Mouse (Mus musculus) liver, embryonic 12.5 days (tissue): ENCODE data around the gene Npas4. TPM values are rescaled to one million over a fixed set of nuclear protein-coding genes. Genes with fewer than 3 reads are reported as not detected.
"Not testable (repeated sequence)": the region's sequence is repeated elsewhere in the genome, so short reads cannot be mapped to it uniquely, and the experiment has no call there.

Source experiments
- ATAC-seq: fragments of 200-750 bp; cut with Nextera tagmentation; 2 replicates; pipeline ENCODE4 v1.8.0; 2017; ENCODE audit warnings: moderate number of reproducible peaks, mild to moderate bottlenecking, moderate library complexity
- H3K27ac ChIP-seq: fragments of 300-500 bp; sonication (generic); 2 replicates; pipeline ENCODE4 v1.5.1; 2016; ENCODE audit warnings: mild to moderate bottlenecking
- H3K27me3 ChIP-seq: fragments of 300-500 bp; sonication (generic); replicated peaks from 2 replicates; pipeline ENCODE4 v1.6.1; 2016; ENCODE audit warnings: mild to moderate bottlenecking, moderate library complexity
- H3K36me3 ChIP-seq: fragments of 300-500 bp; sonication (generic); 2 replicates; pipeline ENCODE4 v1.6.1; 2016; ENCODE audit warnings: mild to moderate bottlenecking, moderate library complexity
- H3K4me1 ChIP-seq: fragments of 300-500 bp; sonication (generic); 2 replicates; pipeline ENCODE4 v1.6.1; 2016
- H3K4me2 ChIP-seq: fragments of 300-500 bp; sonication (generic); 2 replicates; pipeline ENCODE4 v1.6.1; 2016; ENCODE audit warnings: mild to moderate bottlenecking, moderate library complexity
- H3K4me3 ChIP-seq: fragments of 300-500 bp; sonication (generic); 2 replicates; pipeline ENCODE4 v1.5.1; 2016; ENCODE audit warnings: mild to moderate bottlenecking, moderate library complexity
- H3K9ac ChIP-seq: fragments of 300-500 bp; sonication (generic); 2 replicates; pipeline ENCODE4 v1.6.1; 2016; ENCODE audit warnings: mild to moderate bottlenecking, moderate library complexity
- H3K9me3 ChIP-seq: fragments of 300-500 bp; sonication (generic); replicated peaks from 2 replicates; pipeline ENCODE4 v1.6.1; 2016; ENCODE audit warnings: mild to moderate bottlenecking, moderate library complexity
- WGBS: fragments of 180-500 bp; shearing (Covaris S2); methylation state at CpG from one replicate; pipeline ENCODE4 v1.1.7; 2016; ENCODE audit not compliant: insufficient replicate concordance; 5-methylcytosine and 5-hydroxymethylcytosine counted together
- polyA plus RNA-seq: library from polyadenylated mRNA; unstranded; fragments of >200 nt; fragmentation: Nextera tagmentation; extraction: Ambion mirVana; gene quantifications from 2 replicates; pipeline ENCODE4 v1.2.1, GENCODE M21; 2016

Npas4 gene
- polyA plus RNA-seq, 1 experiment from 2014 or later = not detected

- no peak overlapping the region for H3K27ac ChIP-seq
- WGBS = 75% methylated on average over 4 of the region's 4 CpGs
- peaks cover under 1% of the 10 kb centered on the region; the same call in 1 of the 2 replicates for H3K4me1 ChIP-seq
- H3K4me2 ChIP-seq = no peak overlapping the region
- no peak for ATAC-seq
- H3K36me3 ChIP-seq = no peaks in the 10 kb centered on the region
- no peak overlapping the region for H3K9ac ChIP-seq
- H3K27me3 ChIP-seq = peaks cover 10% of the 10 kb centered on the region; the same call in 1 of the 2 replicates
- H3K4me3 ChIP-seq = no peak overlapping the region
- no peaks in the 10 kb centered on the region for H3K9me3 ChIP-seq
Observed at GRCm38 (mm10) chr19:5017611-5018010, 27.5 kb upstream of the Npas4 start.

DNA sequence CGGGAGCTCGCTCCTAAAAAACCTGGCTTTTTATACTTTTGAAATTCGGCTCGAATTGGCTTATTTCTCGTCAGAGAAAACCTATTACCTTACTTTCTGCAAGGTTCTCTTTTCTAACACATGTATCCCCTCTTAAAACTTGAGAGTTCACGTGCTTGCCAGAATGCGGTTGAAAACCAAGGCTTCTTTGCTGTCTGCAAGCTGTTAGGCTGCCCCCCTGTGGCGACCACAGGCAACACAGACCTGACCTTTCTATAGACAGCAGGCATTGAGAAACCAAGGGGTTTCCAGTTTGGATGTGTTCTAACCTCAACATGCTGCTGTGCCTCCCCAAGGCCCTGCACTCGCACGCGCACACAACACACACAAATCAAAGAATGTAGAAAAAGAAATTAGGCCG lies 26.7 kb upstream of the Npas4 start:
- 17% methylated on average over 12 of the region's 12 CpGs for WGBS
- ATAC-seq = no peak
- H3K27ac ChIP-seq = no peak overlapping the region

DNA sequence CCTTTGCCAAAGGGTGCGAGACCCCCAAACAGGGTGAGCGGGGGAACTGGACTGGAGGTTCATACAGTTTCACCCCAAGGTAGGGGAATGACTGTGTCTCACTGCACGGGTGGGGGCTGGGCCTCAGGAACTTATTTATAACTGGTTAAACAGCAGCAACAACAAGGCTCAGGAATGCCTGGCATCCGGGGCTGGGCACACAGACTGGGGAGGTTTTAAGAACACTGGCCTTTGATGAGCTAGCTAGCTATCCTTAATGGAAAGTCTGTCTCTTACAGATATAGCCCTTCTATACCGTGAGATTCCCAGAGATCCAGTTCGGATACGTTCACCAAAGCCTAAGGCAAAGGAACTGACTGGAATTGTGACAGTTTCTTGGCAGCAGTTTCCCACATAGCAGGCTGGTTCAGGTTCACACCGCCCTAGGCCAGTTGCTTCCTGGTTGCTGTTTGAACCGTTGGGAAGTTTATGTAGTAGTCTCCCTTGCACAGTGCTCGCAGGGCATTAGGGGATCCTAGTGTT lies 26.2 kb upstream of the Npas4 start:
- H3K27me3 ChIP-seq = peaks cover 14% of the 10 kb centered on the region; the same call in 1 of the 2 replicates
- WGBS = 36% methylated on average over 10 of the region's 10 CpGs
- no peak overlapping the region for H3K9ac ChIP-seq
- H3K4me1 ChIP-seq = no peaks in the 10 kb centered on the region
- peak overlapping the region; percentile 28; the same call in 1 of the 2 replicates for H3K4me2 ChIP-seq
- no peak overlapping the region for H3K4me3 ChIP-seq
- ATAC-seq = no peak
- no peak overlapping the region for H3K27ac ChIP-seq
- no peaks in the 10 kb centered on the region for H3K9me3 ChIP-seq
- H3K36me3 ChIP-seq = no peaks in the 10 kb centered on the region

More for the DNA sequence above, 26.7 kb upstream of the Npas4 start:
- peak overlapping the region; percentile 28; the same call in 1 of the 2 replicates for H3K4me2 ChIP-seq
- H3K9ac ChIP-seq = no peak overlapping the region
- H3K4me3 ChIP-seq = no peak overlapping the region
- H3K4me1 ChIP-seq = no peaks in the 10 kb centered on the region
- peaks cover 14% of the 10 kb centered on the region; the same call in 1 of the 2 replicates for H3K27me3 ChIP-seq
- H3K36me3 ChIP-seq = no peaks in the 10 kb centered on the region
- no peaks in the 10 kb centered on the region for H3K9me3 ChIP-seq

GRCm38 (mm10) chr19:5014961-5015398 lies 24.9 kb upstream of the Npas4 start:
- Histone ChIP-seq H3K36me3 (no peaks in the 10 kb centered on the region), H3K4me1 (no peaks in the 10 kb centered on the region), H3K4me3 (no peak overlapping the region), H3K9ac (no peak overlapping the region), H3K27ac (no peak overlapping the region), H3K9me3 (no peaks in the 10 kb centered on the region), H3K4me2 (no peak overlapping the region), H3K27me3 (peaks cover 14% of the 10 kb centered on the region; the same call in 1 of the 2 replicates)
- 12% methylated on average over 8 of the region's 8 CpGs for WGBS
- ATAC-seq = no peak

DNA sequence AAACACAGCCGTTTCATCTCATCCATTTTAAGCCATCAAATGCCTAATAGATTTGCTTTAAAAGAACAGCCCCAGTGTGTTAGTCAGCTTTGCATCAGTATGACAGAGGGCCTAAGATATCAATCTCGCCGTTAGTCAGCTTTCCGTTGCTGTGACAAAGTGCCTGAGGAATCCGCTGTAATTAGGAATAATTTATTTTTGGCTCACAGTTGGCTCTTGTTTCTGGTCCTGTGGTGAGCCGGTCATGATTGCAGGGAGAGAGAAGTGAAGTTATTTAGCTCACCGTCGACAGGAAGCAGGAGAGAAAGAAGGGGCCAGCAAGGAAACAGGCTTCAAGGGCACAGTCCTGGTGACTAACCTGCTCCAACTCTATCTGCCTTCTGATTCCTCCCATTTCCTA lies 23.0 kb upstream of the Npas4 start:
- H3K4me1 ChIP-seq = no peaks in the 10 kb centered on the region
- no peak overlapping the region for H3K27ac ChIP-seq
- no peaks in the 10 kb centered on the region for H3K36me3 ChIP-seq
- H3K4me2 ChIP-seq = no peak overlapping the region
- no peak overlapping the region for H3K4me3 ChIP-seq
- H3K27me3 ChIP-seq = peaks cover 14% of the 10 kb centered on the region; the same call in 1 of the 2 replicates
- H3K9ac ChIP-seq = no peak overlapping the region
- WGBS = 53% methylated on average over 8 of the region's 8 CpGs
- no peak for ATAC-seq
- no peaks in the 10 kb centered on the region for H3K9me3 ChIP-seq

- no peaks in the 10 kb centered on the region for H3K36me3 ChIP-seq
- no peaks in the 10 kb centered on the region for H3K9me3 ChIP-seq
- WGBS = 53% methylated on average over 4 of the region's 4 CpGs
- H3K27ac ChIP-seq = no peak overlapping the region
- H3K4me1 ChIP-seq = peaks cover 8% of the 10 kb centered on the region; the same call in 1 of the 2 replicates
- peaks cover 35% of the 10 kb centered on the region for H3K27me3 ChIP-seq
- H3K9ac ChIP-seq = no peak overlapping the region
- no peak overlapping the region for H3K4me2 ChIP-seq
- no peak for ATAC-seq
- H3K4me3 ChIP-seq = no peak overlapping the region
Observed at GRCm38 (mm10) chr19:5004925-5005324, 14.8 kb upstream of the Npas4 start.

- H3K36me3 ChIP-seq, ATAC-seq, H3K4me2 ChIP-seq, H3K4me1 ChIP-seq, H3K9me3 ChIP-seq, H3K4me3 ChIP-seq, H3K27ac ChIP-seq, H3K9ac ChIP-seq: not testable (repeated sequence)
- peaks cover 46% of the 10 kb centered on the region for H3K27me3 ChIP-seq
- WGBS = 32% methylated on average over 2 of the region's 2 CpGs
Observed at GRCm38 (mm10) chr19:5003644-5004043, 13.5 kb upstream of the Npas4 start.

DNA sequence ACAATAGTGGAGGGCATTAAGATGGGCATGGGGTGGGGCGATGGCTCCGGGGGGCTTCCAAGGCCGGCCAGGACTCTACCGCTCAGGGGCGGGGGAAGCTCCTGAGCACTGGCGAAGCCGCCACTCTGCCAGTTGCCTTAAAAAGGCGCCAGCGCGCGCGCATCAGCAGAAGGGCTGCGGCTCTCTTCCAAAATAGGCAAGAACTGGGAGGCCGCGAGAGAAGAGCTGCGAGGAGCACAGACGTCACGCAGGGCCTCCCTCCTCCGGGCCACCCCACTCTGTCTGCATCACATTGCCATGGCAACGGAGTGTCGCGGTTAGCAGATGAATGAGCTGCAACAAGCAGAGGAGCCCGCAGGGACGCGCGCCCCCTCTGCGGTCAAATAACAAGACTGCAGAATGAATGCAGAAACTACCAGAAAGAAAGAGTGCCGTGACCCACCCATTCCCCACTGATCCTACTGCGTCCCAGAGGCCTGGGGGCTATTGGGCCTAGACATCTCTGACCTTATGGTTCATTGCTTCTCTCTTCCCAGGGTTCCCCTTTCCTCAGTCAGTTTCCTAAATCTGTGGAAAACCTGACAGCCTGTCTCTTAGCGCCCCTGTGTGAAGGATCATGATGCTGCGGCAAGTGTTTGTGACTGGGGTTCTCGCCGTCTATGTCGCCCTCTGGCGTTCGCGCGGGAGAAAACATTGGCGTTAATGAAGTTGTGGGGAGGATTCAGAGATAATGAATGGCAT lies 11.7 kb upstream of the Npas4 start:
- ATAC-seq = 0 out of 2 replicates have a peak, but pooled peaks have one; percentile 24
- Histone ChIP-seq H3K27me3 (peaks cover 57% of the 10 kb centered on the region), H3K9ac (no peak overlapping the region), H3K4me2 (peak overlapping the region; percentile 36), H3K4me1 (peaks cover 8% of the 10 kb centered on the region; the same call in 1 of the 2 replicates), H3K36me3 (no peaks in the 10 kb centered on the region), H3K9me3 (no peaks in the 10 kb centered on the region), H3K27ac (no peak overlapping the region), H3K4me3 (no peak overlapping the region)
- 3% methylated on average over 39 of the region's 39 CpGs for WGBS

- Histone ChIP-seq H3K4me2 (no peak overlapping the region), H3K9me3 (no peaks in the 10 kb centered on the region), H3K9ac (no peak overlapping the region), H3K27ac (no peak overlapping the region), H3K4me3 (no peak overlapping the region), H3K4me1 (peaks cover 8% of the 10 kb centered on the region; the same call in 1 of the 2 replicates), H3K27me3 (peaks cover 76% of the 10 kb centered on the region), H3K36me3 (no peaks in the 10 kb centered on the region)
- 52% methylated on average over 6 of the region's 6 CpGs for WGBS
- ATAC-seq = no peak
Observed at GRCm38 (mm10) chr19:4999445-5000140, 9.5 kb upstream of the Npas4 start.

- 49% methylated on average over 5 of the region's 5 CpGs for WGBS
- Histone ChIP-seq H3K27me3 (peaks cover 94% of the 10 kb centered on the region), H3K4me1 (0 out of 2 replicates have a peak, but pooled peaks cover 3% of the 10 kb centered on the region), H3K9ac (no peak overlapping the region), H3K27ac (no peak overlapping the region), H3K9me3 (no peaks in the 10 kb centered on the region), H3K4me2 (no peak overlapping the region), H3K4me3 (no peak overlapping the region), H3K36me3 (no peaks in the 10 kb centered on the region)
- ATAC-seq = no peak
Observed at GRCm38 (mm10) chr19:4994043-4994442, 3.9 kb upstream of the Npas4 start.

DNA sequence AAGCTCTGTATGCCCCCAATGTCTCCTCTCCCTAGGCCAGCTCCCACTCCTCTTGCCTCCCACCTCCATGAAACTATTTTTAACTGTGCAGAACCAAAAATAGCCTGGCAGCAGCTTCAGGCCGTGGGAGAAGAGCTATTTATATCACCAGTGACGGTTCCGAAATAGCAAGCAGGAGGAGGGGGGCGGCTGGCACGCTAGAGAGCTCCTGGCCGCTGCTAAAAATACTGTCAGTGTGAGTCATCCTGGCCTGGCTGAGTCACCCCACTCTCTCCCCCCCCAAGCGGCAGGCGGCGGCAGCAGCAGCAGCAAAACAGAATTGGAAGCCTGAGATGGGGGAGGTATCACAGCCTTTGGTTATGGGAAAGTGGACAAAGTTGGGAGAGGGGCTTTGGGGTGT lies 2.8 kb upstream of the Npas4 start:
- Histone ChIP-seq H3K9ac (no peak overlapping the region), H3K4me2 (no peak overlapping the region), H3K4me1 (0 out of 2 replicates have a peak, but pooled peaks cover 3% of the 10 kb centered on the region), H3K9me3 (no peaks in the 10 kb centered on the region), H3K27me3 (peaks cover 86% of the 10 kb centered on the region), H3K36me3 (no peaks in the 10 kb centered on the region), H3K4me3 (no peak overlapping the region), H3K27ac (no peak overlapping the region)
- ATAC-seq = no peak; the same call in 1 of the 2 replicates
- WGBS = 2% methylated on average over 9 of the region's 9 CpGs

GRCm38 (mm10) chr19:4992371-4992770 lies 2.3 kb upstream of the Npas4 start:
- Histone ChIP-seq H3K9ac (no peak overlapping the region), H3K27me3 (peaks cover 86% of the 10 kb centered on the region), H3K36me3 (no peaks in the 10 kb centered on the region), H3K4me3 (no peak overlapping the region), H3K27ac (no peak overlapping the region), H3K4me1 (0 out of 2 replicates have a peak, but pooled peaks cover 3% of the 10 kb centered on the region), H3K4me2 (no peak overlapping the region), H3K9me3 (no peaks in the 10 kb centered on the region)
- no peak for ATAC-seq
- WGBS = 10% methylated on average over 8 of the region's 8 CpGs
